Mouse (Mus musculus) hematopoietic stem cell, adult 5-6 weeks (primary cell): ENCODE measurements around the gene Kcnj15. TPM values are rescaled to one million over a fixed set of nuclear protein-coding genes. Genes with fewer than 3 reads are reported as not detected.

Experiments
- ATAC-seq, 2 experiments: fragments of 125-278 bp in 1 of 2; replicated peaks in 1 of 2; 2 replicates each; pipeline ENCODE4 v1.8.0; 2016 to 2017; ENCODE audit warnings: inconsistent platforms in 2 of 2, mild to moderate bottlenecking in 2 of 2, moderate number of reproducible peaks in 2 of 2, low read depth in 1 of 2, moderate TSS enrichment in 1 of 2; ENCODE audit not compliant: low FRiP score in 2 of 2, poor library complexity in 2 of 2, severe bottlenecking in 2 of 2, insufficient read depth in 1 of 2, low TSS enrichment in 1 of 2
- total RNA-seq: library from RNA; stranded (forward); fragments of 172-1452, 232-1000 nt; gene quantifications from 2 replicates; pipeline ENCODE4 v1.2.3, GENCODE M21; 2017

Gene Kcnj15
- total RNA-seq, 1 experiment from 2014 or later = not detected

- no peak for ATAC-seq
These were observed 87.6 kb downstream of the Kcnj15 start for GRCm38 (mm10) chr16:95344961-95345360.

- peak in 1 of 2 experiments; percentile 47; a peak in 1 of 4 replicates for ATAC-seq
These were observed 88.5 kb downstream of the Kcnj15 start for GRCm38 (mm10) chr16:95345882-95346281.

GRCm38 (mm10) chr16:95347202-95347601 is 89.8 kb downstream of the Kcnj15 start:
- no peak for ATAC-seq

GRCm38 (mm10) chr16:95348555-95348954 is 91.2 kb downstream of the Kcnj15 start:
- peak in 1 of 2 experiments; percentile 29; a peak in 1 of 4 replicates for ATAC-seq

GRCm38 (mm10) chr16:95349344-95349743 is 92.0 kb downstream of the Kcnj15 start:
- ATAC-seq = no peak

- ATAC-seq = peak; percentile 36 to 68; a peak in 2 of 4 replicates
These were observed 92.4 kb downstream of the Kcnj15 start for GRCm38 (mm10) chr16:95349745-95350144.
